Mouse (Mus musculus) common myeloid progenitor, adult 5-6 weeks (primary cell): ENCODE data around the gene Grap. TPM values are rescaled to one million over a fixed set of nuclear protein-coding genes. Genes with fewer than 3 reads are reported as not detected.
"Not testable (repeated sequence)": the region's sequence is repeated elsewhere in the genome, so short reads cannot be mapped to it uniquely, and the experiment has no call there.

Experiments
- ATAC-seq: replicated peaks from 2 replicates; pipeline ENCODE4 v1.8.0; 2016; ENCODE audit warnings: low read depth, mild to moderate bottlenecking, moderate TSS enrichment, inconsistent platforms; ENCODE audit not compliant: poor library complexity, severe bottlenecking
- total RNA-seq: library from RNA; stranded (forward); fragments of 200-1000, 187-1606 nt; gene quantifications from 2 replicates; pipeline ENCODE4 v1.2.3, GENCODE M21; 2017

The Grap gene
- 0.37 TPM in 1 of 2 replicates, not detected in the other for total RNA-seq

GRCm38 (mm10) chr11:61652686-61653447, at the start of gene Grap:
Grap (plus strand) TSS chr11:61653265.
- ATAC-seq = peak; percentile 76

GRCm38 (mm10) chr11:61608072-61608471, 45.0 kb upstream of the Grap start:
- no peak for ATAC-seq

GRCm38 (mm10) chr11:61611197-61611596, 41.9 kb upstream of the Grap start:
- no peak for ATAC-seq

- ATAC-seq = no peak
Observed at GRCm38 (mm10) chr11:61612116-61612635, 40.9 kb upstream of the Grap start.

- ATAC-seq = no peak
Observed at GRCm38 (mm10) chr11:61614401-61614800, 38.7 kb upstream of the Grap start.

GRCm38 (mm10) chr11:61615686-61616522, 37.2 kb upstream of the Grap start:
- no peak for ATAC-seq

- no peak for ATAC-seq
Observed at GRCm38 (mm10) chr11:61616523-61617292, 36.4 kb upstream of the Grap start.

- ATAC-seq = no peak
Observed at GRCm38 (mm10) chr11:61617293-61617975, 35.6 kb upstream of the Grap start.

- no peak for ATAC-seq
Observed at GRCm38 (mm10) chr11:61618131-61618530, 34.9 kb upstream of the Grap start.

- ATAC-seq = no peak
Observed at GRCm38 (mm10) chr11:61618571-61618970, 34.5 kb upstream of the Grap start.

- no peak for ATAC-seq
Observed at GRCm38 (mm10) chr11:61619356-61619755, 33.7 kb upstream of the Grap start.

GRCm38 (mm10) chr11:61619791-61620241, 33.2 kb upstream of the Grap start:
- no peak for ATAC-seq

- ATAC-seq = no peak
Observed at GRCm38 (mm10) chr11:61620254-61620670, 32.8 kb upstream of the Grap start.

GRCm38 (mm10) chr11:61620762-61621161, 32.3 kb upstream of the Grap start:
- ATAC-seq = no peak

- ATAC-seq = no peak
Observed at GRCm38 (mm10) chr11:61625136-61625535, 27.9 kb upstream of the Grap start.

- no peak for ATAC-seq
Observed at GRCm38 (mm10) chr11:61626509-61626908, 26.6 kb upstream of the Grap start.

GRCm38 (mm10) chr11:61629621-61630020, 23.4 kb upstream of the Grap start:
- ATAC-seq = no peak

- ATAC-seq = not testable (repeated sequence)
Observed at GRCm38 (mm10) chr11:61636309-61636708, 16.8 kb upstream of the Grap start.

GRCm38 (mm10) chr11:61637413-61637812, 15.7 kb upstream of the Grap start:
- ATAC-seq = no peak

- no peak for ATAC-seq
Observed at GRCm38 (mm10) chr11:61637856-61638255, 15.2 kb upstream of the Grap start.
